Mouse (Mus musculus): Measurements from ENCODE around the gene Fthl17d.
"Not testable (repeated sequence)": the region's sequence is repeated elsewhere in the genome, so short reads cannot be mapped to it uniquely, and the experiment has no call there.

GRCm38 (mm10) chrX:8962875-8963274 lies 23.7 kb downstream of the Fthl17d start, which contains the start of gene Fthl17b:
- not testable (repeated sequence) for TF ChIP-seq EP300, CTCF (IDR thresholded peaks at IDR 0.05; ENCODE audit: low read depth)

All from liver, embryonic 14.5 days (tissue).